Mouse (Mus musculus): Measurements from ENCODE around the gene Myrf. TPM values are rescaled to one million over a fixed set of nuclear protein-coding genes. Genes with fewer than 3 reads are reported as not detected.

Myrf gene
- polyA plus RNA-seq, 1 experiment = 2.3 TPM

DNA sequence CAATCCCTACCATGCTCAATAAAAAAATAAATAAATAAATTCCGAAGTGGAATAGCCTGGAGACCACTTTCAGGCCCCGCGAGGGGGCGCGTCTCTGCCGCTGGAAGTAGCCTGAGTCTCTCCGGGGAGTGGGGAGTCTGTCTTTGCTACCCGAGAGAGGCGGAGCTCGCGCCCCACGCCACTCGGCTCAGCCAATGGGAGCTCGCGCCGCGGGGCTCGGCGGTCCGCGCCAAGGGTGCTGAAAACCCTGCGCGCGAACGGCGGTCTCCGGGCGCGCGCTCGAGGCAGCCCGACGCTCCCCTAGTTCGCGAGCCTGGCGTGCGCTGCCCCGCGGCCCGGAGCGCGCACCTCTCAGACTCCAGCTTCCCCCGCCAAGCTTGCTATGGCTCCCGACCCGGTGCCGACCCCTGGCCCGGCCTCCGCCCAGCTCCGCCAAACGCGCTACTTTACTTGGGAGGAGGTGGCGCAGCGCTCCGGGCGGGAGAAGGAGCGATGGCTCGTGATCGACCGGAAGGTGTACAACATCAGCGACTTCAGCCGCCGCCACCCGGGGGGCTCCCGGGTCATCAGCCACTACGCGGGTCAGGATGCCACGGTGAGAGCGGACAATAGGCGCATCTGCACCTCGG is 57.8 kb downstream of the Myrf start, which contains the start of gene Fads1:
Fads1 (plus strand) TSS at position 219 of the 629 bp plus-strand sequence.
- Histone ChIP-seq H3K4me1 (ENCODE audit: control insufficient read depth, insufficient read depth, insufficient read length) (no peaks in the 10 kb centered on the region; the same call in 1 of the 2 replicates), H3K4me3 (ENCODE audit: extremely low read depth, insufficient read depth, insufficient read length) (peak within 1 kb of the TSS; percentile 72), H3K27ac (ENCODE audit: insufficient read depth, low read length) (peak within 1 kb of the TSS; percentile 53), H3K36me3 (ENCODE audit: control insufficient read depth, insufficient read depth, low read length) (no peaks in the 10 kb centered on the region), H3K27me3 (ENCODE audit: control insufficient read depth, insufficient read depth, low read length) (no peaks in the 10 kb centered on the region)
- under 1% methylated on average over 70 of the region's 70 CpGs for WGBS
- TF ChIP-seq CTCF (IDR thresholded peaks at IDR 0.05; ENCODE audit: extremely low read depth, insufficient read depth, insufficient read length, insufficient replicate concordance) = peak; percentile 15; the same call in 1 of the 2 replicates
- no peak for TF ChIP-seq POLR2A (IDR thresholded peaks at IDR 0.05; ENCODE audit: low read depth, low read length)
- DNase-seq (ENCODE audit: low read depth in 1 of 2, low spot score in 2 of 2) = peak; percentile 52 to 76

DNA sequence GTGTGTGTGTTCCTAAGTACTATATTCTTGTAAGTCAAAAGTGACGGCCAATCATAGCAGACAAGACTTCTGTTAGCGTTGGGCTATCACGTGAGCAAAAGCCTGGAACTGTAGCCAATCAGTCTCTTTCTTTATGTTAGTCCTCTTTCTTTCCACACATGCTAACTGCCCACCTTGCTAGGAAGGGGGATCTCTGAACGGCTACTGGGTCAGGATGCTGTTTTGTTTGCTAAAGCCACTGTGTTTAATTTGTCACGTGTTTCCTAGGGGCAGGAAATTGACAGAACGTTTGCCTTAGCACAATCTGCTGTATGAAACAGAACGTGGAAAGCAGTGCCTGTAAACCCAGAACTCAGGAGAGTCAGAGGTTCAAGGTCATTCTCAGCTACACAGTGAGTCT is 58.4 kb downstream of the Myrf start:
- Histone ChIP-seq H3K27ac (ENCODE audit: insufficient read depth, low read length) (no peak overlapping the region), H3K36me3 (ENCODE audit: control insufficient read depth, insufficient read depth, low read length) (no peaks in the 10 kb centered on the region), H3K4me3 (ENCODE audit: extremely low read depth, insufficient read depth, insufficient read length) (peak overlapping the region; percentile 72), H3K27me3 (ENCODE audit: control insufficient read depth, insufficient read depth, low read length) (no peaks in the 10 kb centered on the region), H3K4me1 (ENCODE audit: control insufficient read depth, insufficient read depth, insufficient read length) (no peaks in the 10 kb centered on the region; the same call in 1 of the 2 replicates)
- no peak for TF ChIP-seq CTCF (IDR thresholded peaks at IDR 0.05; ENCODE audit: extremely low read depth, insufficient read depth, insufficient read length, insufficient replicate concordance)
- no peak for TF ChIP-seq POLR2A (IDR thresholded peaks at IDR 0.05; ENCODE audit: low read depth, low read length)
- DNase-seq (ENCODE audit: low read depth in 1 of 2, low spot score in 2 of 2) = no peak
- 27% methylated on average over 7 of the region's 7 CpGs for WGBS

DNA sequence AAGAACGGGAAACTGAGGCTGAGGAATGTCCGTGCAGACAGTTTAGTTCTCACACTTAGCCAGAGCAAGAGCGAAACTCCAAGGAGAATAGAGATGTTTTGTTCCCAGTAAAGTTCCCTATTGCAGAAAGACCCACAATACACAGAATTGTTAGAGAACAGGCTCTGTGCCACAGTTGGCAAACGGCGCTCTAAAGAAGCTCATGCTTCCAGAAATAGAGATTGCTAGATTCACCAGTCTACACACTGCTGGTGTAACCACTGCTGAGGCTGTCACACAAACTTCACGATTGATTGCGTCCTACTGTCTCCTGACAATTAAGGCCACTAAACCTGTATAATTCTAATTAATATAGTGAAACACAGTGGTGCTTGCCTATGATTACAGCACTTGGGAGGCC is 59.3 kb downstream of the Myrf start:
- Histone ChIP-seq H3K4me1 (ENCODE audit: control insufficient read depth, insufficient read depth, insufficient read length) (no peaks in the 10 kb centered on the region; the same call in 1 of the 2 replicates), H3K27me3 (ENCODE audit: control insufficient read depth, insufficient read depth, low read length) (no peaks in the 10 kb centered on the region), H3K36me3 (ENCODE audit: control insufficient read depth, insufficient read depth, low read length) (no peaks in the 10 kb centered on the region), H3K27ac (ENCODE audit: insufficient read depth, low read length) (no peak overlapping the region), H3K4me3 (ENCODE audit: extremely low read depth, insufficient read depth, insufficient read length) (no peak overlapping the region)
- TF ChIP-seq CTCF (IDR thresholded peaks at IDR 0.05; ENCODE audit: extremely low read depth, insufficient read depth, insufficient read length, insufficient replicate concordance) = no peak
- TF ChIP-seq POLR2A (IDR thresholded peaks at IDR 0.05; ENCODE audit: low read depth, low read length) = no peak
- no peak for DNase-seq (ENCODE audit: low read depth in 1 of 2, low spot score in 2 of 2)
- WGBS = 92% methylated on average over 7 of the region's 7 CpGs

DNA sequence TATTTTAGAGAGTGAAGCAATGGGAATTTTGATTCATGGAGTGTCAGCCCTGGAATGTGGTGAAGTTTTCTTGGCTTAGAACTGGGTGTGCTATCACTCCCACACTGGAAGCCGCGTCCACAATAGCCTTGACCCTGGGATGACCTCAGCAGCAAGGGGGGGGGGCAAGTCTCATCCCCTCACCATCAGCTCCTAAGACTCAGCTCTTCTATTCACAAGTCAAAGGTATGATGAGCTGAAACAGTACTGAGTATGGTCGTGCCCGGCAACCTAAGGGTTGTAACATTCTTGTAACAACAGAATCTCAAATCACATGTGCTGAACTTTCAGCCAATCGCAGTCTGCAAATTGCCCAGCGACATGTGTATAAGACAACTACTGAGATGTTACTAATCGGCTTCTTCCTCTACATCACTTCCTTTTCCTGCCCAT is 63.6 kb downstream of the Myrf start:
- H3K36me3 ChIP-seq (ENCODE audit: control insufficient read depth, insufficient read depth, low read length) = no peaks in the 10 kb centered on the region
- TF ChIP-seq CTCF (IDR thresholded peaks at IDR 0.05; ENCODE audit: extremely low read depth, insufficient read depth, insufficient read length, insufficient replicate concordance) = no peak
- TF ChIP-seq POLR2A (IDR thresholded peaks at IDR 0.05; ENCODE audit: low read depth, low read length) = no peak
- 39% methylated on average over 7 of the region's 7 CpGs for WGBS
- DNase-seq (ENCODE audit: low read depth in 1 of 2, low spot score in 2 of 2) = no peak
- no peak overlapping the region for H3K27ac ChIP-seq (ENCODE audit: insufficient read depth, low read length)
- H3K4me3 ChIP-seq (ENCODE audit: extremely low read depth, insufficient read depth, insufficient read length) = no peak overlapping the region
- H3K4me1 ChIP-seq (ENCODE audit: control insufficient read depth, insufficient read depth, insufficient read length) = peaks cover 6% of the 10 kb centered on the region; the same call in 1 of the 2 replicates
- no peaks in the 10 kb centered on the region for H3K27me3 ChIP-seq (ENCODE audit: control insufficient read depth, insufficient read depth, low read length)

DNA sequence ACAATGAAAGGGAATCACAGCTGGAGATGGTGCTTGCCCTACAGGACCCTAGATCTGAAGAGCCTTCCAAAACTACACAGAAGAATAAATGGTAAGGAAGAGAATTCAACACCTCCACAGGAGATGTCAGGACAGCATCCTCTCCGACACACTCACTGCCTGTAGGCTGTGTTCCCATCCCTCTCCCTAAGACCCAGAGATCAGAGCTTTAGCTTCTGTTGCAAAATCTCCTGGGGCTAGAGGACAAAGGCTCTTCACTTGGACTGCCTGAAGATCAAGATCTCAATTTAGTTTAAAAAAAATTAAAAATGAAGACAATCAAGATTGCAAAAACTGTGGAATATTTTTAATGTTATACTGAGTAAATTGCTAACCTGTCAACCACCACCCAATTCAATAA is 64.1 kb downstream of the Myrf start:
- TF ChIP-seq CTCF (IDR thresholded peaks at IDR 0.05; ENCODE audit: extremely low read depth, insufficient read depth, insufficient read length, insufficient replicate concordance) (no peak), POLR2A (IDR thresholded peaks at IDR 0.05; ENCODE audit: low read depth, low read length) (no peak)
- H3K4me1 ChIP-seq (ENCODE audit: control insufficient read depth, insufficient read depth, insufficient read length) = peaks cover 6% of the 10 kb centered on the region; the same call in 1 of the 2 replicates
- H3K27ac ChIP-seq (ENCODE audit: insufficient read depth, low read length) = no peak overlapping the region
- no peak for DNase-seq (ENCODE audit: low read depth in 1 of 2, low spot score in 2 of 2)
- H3K27me3 ChIP-seq (ENCODE audit: control insufficient read depth, insufficient read depth, low read length) = no peaks in the 10 kb centered on the region
- H3K4me3 ChIP-seq (ENCODE audit: extremely low read depth, insufficient read depth, insufficient read length) = no peak overlapping the region
- WGBS = 94% methylated on average over 1 of the region's 1 CpGs
- no peaks in the 10 kb centered on the region for H3K36me3 ChIP-seq (ENCODE audit: control insufficient read depth, insufficient read depth, low read length)

DNA sequence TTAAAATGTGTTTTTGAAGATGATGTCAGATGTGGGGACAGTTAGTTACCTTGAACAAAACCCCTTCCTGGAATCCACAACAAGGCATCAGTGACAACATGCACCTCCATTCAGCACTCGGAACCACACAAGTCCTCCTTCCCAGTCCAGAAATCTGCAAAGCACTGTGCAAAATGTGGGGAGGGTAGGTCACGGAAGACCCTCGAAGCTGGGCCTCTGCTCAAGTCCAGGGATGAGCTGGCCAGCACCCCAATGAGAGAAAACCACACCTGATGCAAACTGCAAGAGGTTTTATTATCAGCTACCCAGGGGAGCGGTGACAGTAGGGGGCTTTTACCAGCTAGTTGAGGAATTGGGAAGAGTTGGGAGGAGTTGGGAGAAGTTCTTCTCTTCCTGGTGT is 65.6 kb downstream of the Myrf start:
- no peak overlapping the region for H3K4me3 ChIP-seq (ENCODE audit: extremely low read depth, insufficient read depth, insufficient read length)

More for the DNA sequence above, 65.6 kb downstream of the Myrf start:
- Histone ChIP-seq H3K27ac (ENCODE audit: insufficient read depth, low read length) (no peak overlapping the region), H3K27me3 (ENCODE audit: control insufficient read depth, insufficient read depth, low read length) (no peaks in the 10 kb centered on the region), H3K36me3 (ENCODE audit: control insufficient read depth, insufficient read depth, low read length) (no peaks in the 10 kb centered on the region), H3K4me1 (ENCODE audit: control insufficient read depth, insufficient read depth, insufficient read length) (peaks cover 6% of the 10 kb centered on the region; the same call in 1 of the 2 replicates)
- no peak for DNase-seq (ENCODE audit: low read depth in 1 of 2, low spot score in 2 of 2)
- WGBS = 89% methylated on average over 4 of the region's 4 CpGs
- no peak for TF ChIP-seq CTCF (IDR thresholded peaks at IDR 0.05; ENCODE audit: extremely low read depth, insufficient read depth, insufficient read length, insufficient replicate concordance)
- TF ChIP-seq POLR2A (IDR thresholded peaks at IDR 0.05; ENCODE audit: low read depth, low read length) = no peak
